Mouse (Mus musculus): Measurements from ENCODE around the gene Rreb1.

The Rreb1 gene

GRCm38 (mm10) chr13:37848438-37848837 lies 70.2 kb downstream of the Rreb1 start:
- no peak for DNase-seq (ENCODE audit: low read depth in 2 of 2, low spot score in 2 of 2)

- DNase-seq (ENCODE audit: low read depth in 2 of 2, low spot score in 2 of 2): no peak
Observed at GRCm38 (mm10) chr13:37851617-37852016, 73.4 kb downstream of the Rreb1 start.

GRCm38 (mm10) chr13:37852850-37853249 lies 74.7 kb downstream of the Rreb1 start:
- DNase-seq (ENCODE audit: low read depth in 2 of 2, low spot score in 2 of 2): no peak

GRCm38 (mm10) chr13:37853441-37853840 lies 75.2 kb downstream of the Rreb1 start:
- no peak for DNase-seq (ENCODE audit: low read depth in 2 of 2, low spot score in 2 of 2)

- no peak for DNase-seq (ENCODE audit: low read depth in 2 of 2, low spot score in 2 of 2)
Observed at GRCm38 (mm10) chr13:37854031-37854431, 75.8 kb downstream of the Rreb1 start.

- no peak for DNase-seq (ENCODE audit: low read depth in 2 of 2, low spot score in 2 of 2)
Observed at GRCm38 (mm10) chr13:37854455-37855220, 76.4 kb downstream of the Rreb1 start.

GRCm38 (mm10) chr13:37855221-37855757 lies 77.1 kb downstream of the Rreb1 start:
- no peak for DNase-seq (ENCODE audit: low read depth in 2 of 2, low spot score in 2 of 2)

- DNase-seq (ENCODE audit: low read depth in 2 of 2, low spot score in 2 of 2): no peak
Observed at GRCm38 (mm10) chr13:37855765-37856164, 77.6 kb downstream of the Rreb1 start.

GRCm38 (mm10) chr13:37856537-37856936 lies 78.3 kb downstream of the Rreb1 start:
- DNase-seq (ENCODE audit: low read depth in 2 of 2, low spot score in 2 of 2): no peak

GRCm38 (mm10) chr13:37857284-37858065 lies 79.3 kb downstream of the Rreb1 start:
- DNase-seq (ENCODE audit: low read depth in 2 of 2, low spot score in 2 of 2): peak; percentile 85 to 90

GRCm38 (mm10) chr13:37858066-37858501 lies 79.9 kb downstream of the Rreb1 start:
- peak in 1 of 2 experiments; percentile 43 for DNase-seq (ENCODE audit: low read depth in 2 of 2, low spot score in 2 of 2)

GRCm38 (mm10) chr13:37858508-37858907 lies 80.3 kb downstream of the Rreb1 start:
- DNase-seq (ENCODE audit: low read depth in 2 of 2, low spot score in 2 of 2): no peak

GRCm38 (mm10) chr13:37859782-37860181 lies 81.6 kb downstream of the Rreb1 start:
- no peak for DNase-seq (ENCODE audit: low read depth in 2 of 2, low spot score in 2 of 2)

- DNase-seq (ENCODE audit: low read depth in 2 of 2, low spot score in 2 of 2): no peak
Observed at GRCm38 (mm10) chr13:37860204-37860603, 82.0 kb downstream of the Rreb1 start.

- no peak for DNase-seq (ENCODE audit: low read depth in 2 of 2, low spot score in 2 of 2)
Observed at GRCm38 (mm10) chr13:37860789-37861188, 82.6 kb downstream of the Rreb1 start.

GRCm38 (mm10) chr13:37862492-37862891 lies 84.3 kb downstream of the Rreb1 start:
- DNase-seq (ENCODE audit: low read depth in 2 of 2, low spot score in 2 of 2): no peak

GRCm38 (mm10) chr13:37863643-37864042 lies 85.4 kb downstream of the Rreb1 start:
- DNase-seq (ENCODE audit: low read depth in 2 of 2, low spot score in 2 of 2): no peak

GRCm38 (mm10) chr13:37864697-37865096 lies 86.5 kb downstream of the Rreb1 start:
- no peak for DNase-seq (ENCODE audit: low read depth in 2 of 2, low spot score in 2 of 2)

- DNase-seq (ENCODE audit: low read depth in 2 of 2, low spot score in 2 of 2): no peak
Observed at GRCm38 (mm10) chr13:37866296-37866695, 88.1 kb downstream of the Rreb1 start.

GRCm38 (mm10) chr13:37866846-37867245 lies 88.6 kb downstream of the Rreb1 start:
- DNase-seq (ENCODE audit: low read depth in 2 of 2, low spot score in 2 of 2): no peak

GRCm38 (mm10) chr13:37870118-37870908 lies 92.1 kb downstream of the Rreb1 start:
- DNase-seq (ENCODE audit: low read depth in 2 of 2, low spot score in 2 of 2): peak in 1 of 2 experiments; percentile 38

Measured in CD8-positive naive resting alpha-beta T cell, adult 2 months (primary cell).